Mouse (Mus musculus): ENCODE results near the gene P3h4. TPM values are rescaled to one million over a fixed set of nuclear protein-coding genes. Genes with fewer than 3 reads are reported as not detected.
A peak's percentile ranks its signal among the peaks of the same experiment; 100 is the strongest.

Gene P3h4
- polyA plus RNA-seq, 1 experiment from 2014 or later, result 91.1 TPM

GRCm38 (mm10) chr11:100391081-100391883 lies 23.4 kb downstream of the P3h4 start:
- 56% methylated on average over 9 of the region's 9 CpGs for WGBS
- Histone ChIP-seq H3K4me1 (peaks cover 88% of the 10 kb centered on the region), H3K36me3 (no peaks in the 10 kb centered on the region), H3K27me3 (no peaks in the 10 kb centered on the region), H3K4me2 (replicated peaks) (0 out of 2 replicates have a peak overlapping the region, but pooled peaks have one; percentile 12), H3K9ac (no peak overlapping the region), H3K4me3 (replicated peaks) (no peak overlapping the region), H3K27ac (replicated peaks) (peak overlapping the region; percentile 66), H3K9me3 (replicated peaks) (no peaks in the 10 kb centered on the region)
- no peak for ATAC-seq (ENCODE audit: insufficient number of reproducible peaks, low FRiP score, low TSS enrichment, low read depth)

- ATAC-seq (ENCODE audit: insufficient number of reproducible peaks, low FRiP score, low TSS enrichment, low read depth), result no peak
- peaks cover 75% of the 10 kb centered on the region for H3K4me1 ChIP-seq
- H3K36me3 ChIP-seq, result peaks cover 11% of the 10 kb centered on the region
- peak overlapping the region; percentile 66 for H3K27ac ChIP-seq (replicated peaks)
- no peaks in the 10 kb centered on the region for H3K9me3 ChIP-seq (replicated peaks)
- H3K27me3 ChIP-seq, result no peaks in the 10 kb centered on the region
- H3K9ac ChIP-seq, result no peak overlapping the region
- no peak overlapping the region for H3K4me3 ChIP-seq (replicated peaks)
- WGBS, result 42% methylated on average over 8 of the region's 8 CpGs
- 0 out of 2 replicates have a peak overlapping the region, but pooled peaks have one; percentile 3 for H3K4me2 ChIP-seq (replicated peaks)
Observed at GRCm38 (mm10) chr11:100389931-100390445, 24.6 kb downstream of the P3h4 start.

GRCm38 (mm10) chr11:100388588-100388987 lies 26.0 kb downstream of the P3h4 start:
- no peak overlapping the region for H3K9ac ChIP-seq
- no peak for ATAC-seq (ENCODE audit: insufficient number of reproducible peaks, low FRiP score, low TSS enrichment, low read depth)
- H3K9me3 ChIP-seq (replicated peaks), result no peaks in the 10 kb centered on the region
- H3K27me3 ChIP-seq, result no peaks in the 10 kb centered on the region
- H3K4me1 ChIP-seq, result peaks cover 62% of the 10 kb centered on the region
- H3K27ac ChIP-seq (replicated peaks), result peak overlapping the region; percentile 82
- peak overlapping the region; percentile 29 for H3K4me2 ChIP-seq (replicated peaks)
- H3K36me3 ChIP-seq, result peaks cover 23% of the 10 kb centered on the region
- H3K4me3 ChIP-seq (replicated peaks), result no peak overlapping the region
- WGBS, result 66% methylated on average over 6 of the region's 6 CpGs

- H3K9me3 ChIP-seq (replicated peaks), result no peaks in the 10 kb centered on the region
Observed at GRCm38 (mm10) chr11:100387589-100388375, 26.9 kb downstream of the P3h4 start.

GRCm38 (mm10) chr11:100387111-100387510 lies 27.5 kb downstream of the P3h4 start:
- peak overlapping the region; percentile 29; the same call in 1 of the 2 replicates for H3K4me2 ChIP-seq (replicated peaks)
- H3K27ac ChIP-seq (replicated peaks), result peak overlapping the region; percentile 82
- H3K4me3 ChIP-seq (replicated peaks), result no peak overlapping the region
- H3K27me3 ChIP-seq, result no peaks in the 10 kb centered on the region
- H3K36me3 ChIP-seq, result peaks cover 37% of the 10 kb centered on the region
- H3K9ac ChIP-seq, result no peak overlapping the region
- H3K4me1 ChIP-seq, result peaks cover 49% of the 10 kb centered on the region
- whole genome bisulfite sequencing, result 75% methylated on average over 6 of the region's 6 CpGs
- H3K9me3 ChIP-seq (replicated peaks), result no peaks in the 10 kb centered on the region
- no peak for ATAC-seq (ENCODE audit: insufficient number of reproducible peaks, low FRiP score, low TSS enrichment, low read depth)

More at GRCm38 (mm10) chr11:100387589-100388375, 26.9 kb downstream of the P3h4 start:
- 24% methylated on average over 14 of the region's 14 CpGs for WGBS
- H3K36me3 ChIP-seq, result peaks cover 31% of the 10 kb centered on the region
- peak overlapping the region; percentile 82 for H3K27ac ChIP-seq (replicated peaks)
- ATAC-seq (ENCODE audit: insufficient number of reproducible peaks, low FRiP score, low TSS enrichment, low read depth), result peak; percentile 48; the same call in 1 of the 2 replicates
- no peak overlapping the region for H3K9ac ChIP-seq
- peak overlapping the region; percentile 29 for H3K4me2 ChIP-seq (replicated peaks)
- 0 out of 2 replicates have a peak overlapping the region, but pooled peaks have one; percentile 6 for H3K4me3 ChIP-seq (replicated peaks)
- H3K4me1 ChIP-seq, result peaks cover 55% of the 10 kb centered on the region
- no peaks in the 10 kb centered on the region for H3K27me3 ChIP-seq

GRCm38 (mm10) chr11:100386586-100386985 lies 28.1 kb downstream of the P3h4 start:
- Histone ChIP-seq H3K9me3 (replicated peaks) (no peaks in the 10 kb centered on the region), H3K36me3 (peaks cover 42% of the 10 kb centered on the region), H3K4me2 (replicated peaks) (peak overlapping the region; percentile 29; the same call in 1 of the 2 replicates), H3K4me1 (peaks cover 49% of the 10 kb centered on the region), H3K4me3 (replicated peaks) (no peak overlapping the region), H3K27me3 (no peaks in the 10 kb centered on the region), H3K27ac (replicated peaks) (peak overlapping the region; percentile 82), H3K9ac (no peak overlapping the region)
- peak; percentile 68 for ATAC-seq (ENCODE audit: insufficient number of reproducible peaks, low FRiP score, low TSS enrichment, low read depth)
- 44% methylated on average over 5 of the region's 5 CpGs for WGBS

- Histone ChIP-seq H3K9ac (no peak overlapping the region), H3K27me3 (no peaks in the 10 kb centered on the region), H3K4me1 (peaks cover 35% of the 10 kb centered on the region), H3K36me3 (peaks cover 56% of the 10 kb centered on the region), H3K9me3 (replicated peaks) (no peaks in the 10 kb centered on the region), H3K27ac (replicated peaks) (no peak overlapping the region), H3K4me3 (replicated peaks) (no peak overlapping the region), H3K4me2 (replicated peaks) (no peak overlapping the region)
- ATAC-seq (ENCODE audit: insufficient number of reproducible peaks, low FRiP score, low TSS enrichment, low read depth), result no peak
- 91% methylated on average over 3 of the region's 3 CpGs for WGBS
Observed at GRCm38 (mm10) chr11:100385016-100385415, 29.6 kb downstream of the P3h4 start.

GRCm38 (mm10) chr11:100382682-100383081 lies 32.0 kb downstream of the P3h4 start:
- Histone ChIP-seq H3K4me1 (peaks cover 14% of the 10 kb centered on the region), H3K9me3 (replicated peaks) (no peaks in the 10 kb centered on the region), H3K9ac (no peak overlapping the region), H3K27ac (replicated peaks) (no peak overlapping the region), H3K4me3 (replicated peaks) (no peak overlapping the region), H3K4me2 (replicated peaks) (no peak overlapping the region), H3K36me3 (peaks cover 75% of the 10 kb centered on the region), H3K27me3 (no peaks in the 10 kb centered on the region)
- WGBS, result 88% methylated on average over 6 of the region's 6 CpGs
- no peak for ATAC-seq (ENCODE audit: insufficient number of reproducible peaks, low FRiP score, low TSS enrichment, low read depth)

- Histone ChIP-seq H3K4me2 (replicated peaks) (no peak overlapping the region), H3K27ac (replicated peaks) (no peak overlapping the region), H3K36me3 (peaks cover 85% of the 10 kb centered on the region), H3K9me3 (replicated peaks) (no peaks in the 10 kb centered on the region), H3K4me1 (no peaks in the 10 kb centered on the region), H3K9ac (no peak overlapping the region), H3K4me3 (replicated peaks) (no peak overlapping the region), H3K27me3 (no peaks in the 10 kb centered on the region)
- WGBS, result 85% methylated on average over 4 of the region's 4 CpGs
- ATAC-seq (ENCODE audit: insufficient number of reproducible peaks, low FRiP score, low TSS enrichment, low read depth), result no peak
Observed at GRCm38 (mm10) chr11:100379311-100379710, 35.3 kb downstream of the P3h4 start.

- H3K27ac ChIP-seq (replicated peaks), result no peak overlapping the region
- ATAC-seq (ENCODE audit: insufficient number of reproducible peaks, low FRiP score, low TSS enrichment, low read depth), result no peak
- H3K27me3 ChIP-seq, result no peaks in the 10 kb centered on the region
- H3K4me2 ChIP-seq (replicated peaks), result no peak overlapping the region
- no peak overlapping the region for H3K4me3 ChIP-seq (replicated peaks)
- H3K36me3 ChIP-seq, result peaks cover 86% of the 10 kb centered on the region
- no peaks in the 10 kb centered on the region for H3K4me1 ChIP-seq
- WGBS, result 88% methylated on average over 5 of the region's 5 CpGs
- H3K9me3 ChIP-seq (replicated peaks), result no peaks in the 10 kb centered on the region
- no peak overlapping the region for H3K9ac ChIP-seq
Observed at GRCm38 (mm10) chr11:100378446-100378845, 36.2 kb downstream of the P3h4 start.

GRCm38 (mm10) chr11:100377989-100378388 lies 36.6 kb downstream of the P3h4 start:
- H3K4me2 ChIP-seq (replicated peaks), result no peak overlapping the region
- H3K36me3 ChIP-seq, result peaks cover 86% of the 10 kb centered on the region
- no peaks in the 10 kb centered on the region for H3K4me1 ChIP-seq
- no peak overlapping the region for H3K9ac ChIP-seq
- ATAC-seq (ENCODE audit: insufficient number of reproducible peaks, low FRiP score, low TSS enrichment, low read depth), result no peak
- H3K27ac ChIP-seq (replicated peaks), result no peak overlapping the region
- H3K9me3 ChIP-seq (replicated peaks), result no peaks in the 10 kb centered on the region
- 92% methylated on average over 14 of the region's 14 CpGs for WGBS
- no peaks in the 10 kb centered on the region for H3K27me3 ChIP-seq
- H3K4me3 ChIP-seq (replicated peaks), result no peak overlapping the region

Measured in embryonic facial prominence, embryonic 15.5 days (tissue).